Mouse (Mus musculus): ENCODE results near the gene Uvrag. TPM values are rescaled to one million over a fixed set of nuclear protein-coding genes. Genes with fewer than 3 reads are reported as not detected.

The Uvrag gene
- polyA plus RNA-seq, 1 experiment from 2014 or later = 12.2 TPM

DNA sequence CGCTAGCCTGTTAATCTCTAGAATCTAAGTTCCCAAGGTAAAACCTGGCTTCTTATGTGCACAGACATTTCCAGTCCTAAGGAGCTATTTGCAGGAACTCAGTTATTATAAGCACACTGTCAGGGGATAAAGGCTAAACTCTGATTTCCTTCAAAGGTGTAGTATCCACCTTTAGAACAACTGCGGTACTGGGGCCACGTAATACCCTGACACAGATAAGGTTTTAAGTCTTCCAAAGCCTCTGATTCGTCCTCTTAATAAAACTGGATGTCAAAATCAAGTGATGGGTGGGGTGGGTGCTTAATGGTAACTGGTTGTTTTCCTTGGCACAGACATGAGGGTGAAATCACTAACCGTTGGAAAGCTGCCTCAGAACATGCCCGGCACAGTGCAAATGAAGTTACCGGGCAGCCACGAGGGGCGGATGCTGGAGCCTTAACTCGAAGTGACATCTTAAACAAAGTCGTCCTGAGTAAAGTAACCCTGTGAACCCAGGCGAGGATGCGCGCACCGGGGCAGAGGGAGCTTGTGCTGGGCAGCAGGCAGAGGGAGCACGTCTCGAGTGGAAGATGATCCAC is 83.8 kb downstream of the Uvrag start:
- Histone ChIP-seq H3K4me1 (ENCODE audit: control insufficient read depth, insufficient read depth, low read length) (no peaks in the 10 kb centered on the region), H3K9ac (ENCODE audit: low read length) (no peak overlapping the region), H3K4me3 (ENCODE audit: low read depth, low read length) (no peak overlapping the region), H3K27me3 (replicated peaks; ENCODE audit: control insufficient read depth, insufficient read depth, low read length) (no peaks in the 10 kb centered on the region), H3K36me3 (ENCODE audit: control insufficient read depth, insufficient read depth, low read length) (no peaks in the 10 kb centered on the region), H3K9me3 (replicated peaks; ENCODE audit: control insufficient read depth, low read length) (no peaks in the 10 kb centered on the region), H3K27ac (ENCODE audit: low read depth, low read length) (no peak overlapping the region), H3K4me2 (ENCODE audit: low read length) (no peak overlapping the region)
- WGBS = 95% methylated on average over 17 of the region's 17 CpGs
- ATAC-seq (no peak), DNase-seq (ENCODE audit: low spot score) (no peak)

DNA sequence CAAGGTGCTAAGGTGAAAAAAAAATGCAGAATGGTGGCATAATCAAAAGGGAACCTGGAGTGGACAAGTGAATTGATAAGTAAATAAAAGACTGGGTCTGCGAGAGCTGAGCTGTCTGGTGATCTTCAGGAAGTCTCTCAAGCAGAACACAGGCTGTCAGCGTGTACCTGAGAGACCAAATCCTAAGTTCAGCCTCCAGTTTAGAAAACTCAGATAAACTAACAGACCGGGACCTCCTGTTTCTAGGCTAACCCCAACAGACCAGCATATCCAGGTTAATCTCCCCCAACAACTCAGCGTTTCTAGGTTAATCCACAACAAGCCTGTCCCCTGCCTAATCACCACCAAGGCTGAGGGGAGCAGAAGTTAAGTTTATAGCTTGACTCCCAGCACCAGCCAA is 87.3 kb downstream of the Uvrag start:
- H3K9me3 ChIP-seq (replicated peaks; ENCODE audit: control insufficient read depth, low read length) = no peaks in the 10 kb centered on the region
- ATAC-seq = no peak
- no peak overlapping the region for H3K27ac ChIP-seq (ENCODE audit: low read depth, low read length)
- no peak overlapping the region for H3K4me3 ChIP-seq (ENCODE audit: low read depth, low read length)
- no peaks in the 10 kb centered on the region for H3K27me3 ChIP-seq (replicated peaks; ENCODE audit: control insufficient read depth, insufficient read depth, low read length)
- H3K36me3 ChIP-seq (ENCODE audit: control insufficient read depth, insufficient read depth, low read length) = no peaks in the 10 kb centered on the region
- 87% methylated on average over 4 of the region's 4 CpGs for WGBS
- H3K4me2 ChIP-seq (ENCODE audit: low read length) = no peak overlapping the region
- no peak for DNase-seq (ENCODE audit: low spot score)
- peaks cover 6% of the 10 kb centered on the region for H3K4me1 ChIP-seq (ENCODE audit: control insufficient read depth, insufficient read depth, low read length)
- no peak overlapping the region for H3K9ac ChIP-seq (ENCODE audit: low read length)

DNA sequence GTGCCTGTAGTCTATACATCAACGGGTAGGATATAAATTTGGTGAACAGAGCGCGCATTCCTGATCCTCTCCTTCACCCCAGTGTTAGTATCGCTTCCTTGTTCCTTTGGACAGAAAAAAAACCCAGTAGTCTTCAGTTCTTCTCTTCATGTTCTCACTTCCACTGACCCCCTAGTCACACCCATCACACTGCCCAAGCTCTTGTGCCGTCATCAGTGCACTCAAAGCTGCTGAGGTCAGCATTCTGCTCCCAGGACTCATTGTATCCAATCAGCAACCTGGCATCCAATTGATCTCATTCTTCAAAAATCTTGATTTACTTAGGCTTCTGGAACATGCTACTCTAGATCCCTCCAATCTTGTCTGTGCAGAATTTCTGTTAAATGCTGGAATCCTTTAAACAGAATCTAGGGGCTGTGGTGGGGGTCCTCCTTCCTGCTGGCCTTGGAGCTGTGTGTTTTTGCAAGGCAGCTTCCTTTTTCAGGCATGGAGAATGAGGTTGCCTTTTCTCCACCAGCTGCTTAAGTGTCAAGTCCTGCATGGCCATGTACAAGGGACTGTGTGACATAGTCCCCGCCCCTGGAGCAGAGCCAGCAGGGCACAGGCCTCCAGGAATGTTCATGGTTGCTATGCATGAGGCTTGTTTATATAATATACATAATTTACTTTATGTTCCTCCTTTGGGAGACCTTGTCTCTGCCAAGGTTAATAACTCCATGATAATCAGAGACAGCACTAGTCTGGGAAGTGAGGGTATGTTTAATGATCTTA is 88.3 kb downstream of the Uvrag start:
- no peak overlapping the region for H3K4me3 ChIP-seq (ENCODE audit: low read depth, low read length)
- 93% methylated on average over 6 of the region's 6 CpGs for WGBS
- H3K27ac ChIP-seq (ENCODE audit: low read depth, low read length) = no peak overlapping the region
- no peaks in the 10 kb centered on the region for H3K27me3 ChIP-seq (replicated peaks; ENCODE audit: control insufficient read depth, insufficient read depth, low read length)
- DNase-seq (ENCODE audit: low spot score) (no peak), ATAC-seq (no peak)
- no peaks in the 10 kb centered on the region for H3K9me3 ChIP-seq (replicated peaks; ENCODE audit: control insufficient read depth, low read length)
- H3K9ac ChIP-seq (ENCODE audit: low read length) = no peak overlapping the region
- H3K36me3 ChIP-seq (ENCODE audit: control insufficient read depth, insufficient read depth, low read length) = no peaks in the 10 kb centered on the region
- no peak overlapping the region for H3K4me2 ChIP-seq (ENCODE audit: low read length)
- peaks cover 6% of the 10 kb centered on the region for H3K4me1 ChIP-seq (ENCODE audit: control insufficient read depth, insufficient read depth, low read length)

DNA sequence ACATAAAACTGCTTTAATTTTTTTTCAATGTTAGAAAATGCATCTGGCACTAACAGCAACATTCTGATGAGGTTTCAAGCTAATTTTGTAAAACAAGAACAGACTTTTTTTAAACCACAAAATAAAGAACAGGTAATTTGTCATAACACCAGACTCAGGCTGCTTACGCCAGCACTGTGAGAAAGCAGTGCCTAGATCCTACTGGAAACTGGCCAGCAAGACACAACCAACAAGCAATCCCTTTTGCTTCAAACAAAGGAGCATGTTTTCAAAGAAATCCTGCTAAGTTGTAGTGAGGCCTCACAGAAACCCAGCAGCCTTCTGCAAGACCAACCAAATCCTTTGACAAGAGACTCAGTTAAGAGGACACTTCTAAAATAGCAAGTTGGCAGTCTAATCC is 90.1 kb downstream of the Uvrag start:
- DNase-seq (ENCODE audit: low spot score) = peak; percentile 75
- Histone ChIP-seq H3K27ac (ENCODE audit: low read depth, low read length) (peak overlapping the region; percentile 40; the same call in 1 of the 2 replicates), H3K4me1 (ENCODE audit: control insufficient read depth, insufficient read depth, low read length) (peaks cover 11% of the 10 kb centered on the region), H3K4me3 (ENCODE audit: low read depth, low read length) (no peak overlapping the region), H3K9ac (ENCODE audit: low read length) (no peak overlapping the region), H3K27me3 (replicated peaks; ENCODE audit: control insufficient read depth, insufficient read depth, low read length) (no peaks in the 10 kb centered on the region), H3K4me2 (ENCODE audit: low read length) (no peak overlapping the region), H3K36me3 (ENCODE audit: control insufficient read depth, insufficient read depth, low read length) (no peaks in the 10 kb centered on the region), H3K9me3 (replicated peaks; ENCODE audit: control insufficient read depth, low read length) (no peaks in the 10 kb centered on the region)
- 12% methylated on average over 1 of the region's 1 CpGs for WGBS
- ATAC-seq = no peak

DNA sequence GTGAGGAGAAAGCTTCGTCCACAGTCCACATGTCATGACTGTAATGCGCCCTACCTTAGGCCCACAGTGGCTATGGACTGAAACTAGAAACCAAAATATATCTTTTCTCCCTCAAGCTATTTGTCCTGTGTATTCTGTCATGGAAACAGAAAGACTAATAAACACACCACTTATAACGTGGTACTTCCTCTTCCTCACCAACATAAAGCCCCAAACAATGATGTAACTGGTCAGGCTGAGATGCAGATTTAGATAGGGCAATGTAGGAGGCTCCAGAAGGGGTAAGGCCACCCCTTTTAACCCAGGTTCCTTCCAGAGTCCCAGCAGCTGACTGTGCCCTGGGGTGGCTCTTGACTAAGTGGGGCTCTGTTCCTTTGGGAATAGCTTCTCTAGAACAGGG is 91.0 kb downstream of the Uvrag start:
- H3K27ac ChIP-seq (ENCODE audit: low read depth, low read length) = no peak overlapping the region
- H3K27me3 ChIP-seq (replicated peaks; ENCODE audit: control insufficient read depth, insufficient read depth, low read length) = no peaks in the 10 kb centered on the region
- no peaks in the 10 kb centered on the region for H3K9me3 ChIP-seq (replicated peaks; ENCODE audit: control insufficient read depth, low read length)
- H3K4me1 ChIP-seq (ENCODE audit: control insufficient read depth, insufficient read depth, low read length) = peaks cover 11% of the 10 kb centered on the region
- DNase-seq (ENCODE audit: low spot score) = no peak
- H3K9ac ChIP-seq (ENCODE audit: low read length) = no peak overlapping the region
- ATAC-seq = no peak
- H3K4me2 ChIP-seq (ENCODE audit: low read length) = no peak overlapping the region
- no peak overlapping the region for H3K4me3 ChIP-seq (ENCODE audit: low read depth, low read length)
- H3K36me3 ChIP-seq (ENCODE audit: control insufficient read depth, insufficient read depth, low read length) = no peaks in the 10 kb centered on the region
- WGBS = 89% methylated on average over 3 of the region's 3 CpGs

DNA sequence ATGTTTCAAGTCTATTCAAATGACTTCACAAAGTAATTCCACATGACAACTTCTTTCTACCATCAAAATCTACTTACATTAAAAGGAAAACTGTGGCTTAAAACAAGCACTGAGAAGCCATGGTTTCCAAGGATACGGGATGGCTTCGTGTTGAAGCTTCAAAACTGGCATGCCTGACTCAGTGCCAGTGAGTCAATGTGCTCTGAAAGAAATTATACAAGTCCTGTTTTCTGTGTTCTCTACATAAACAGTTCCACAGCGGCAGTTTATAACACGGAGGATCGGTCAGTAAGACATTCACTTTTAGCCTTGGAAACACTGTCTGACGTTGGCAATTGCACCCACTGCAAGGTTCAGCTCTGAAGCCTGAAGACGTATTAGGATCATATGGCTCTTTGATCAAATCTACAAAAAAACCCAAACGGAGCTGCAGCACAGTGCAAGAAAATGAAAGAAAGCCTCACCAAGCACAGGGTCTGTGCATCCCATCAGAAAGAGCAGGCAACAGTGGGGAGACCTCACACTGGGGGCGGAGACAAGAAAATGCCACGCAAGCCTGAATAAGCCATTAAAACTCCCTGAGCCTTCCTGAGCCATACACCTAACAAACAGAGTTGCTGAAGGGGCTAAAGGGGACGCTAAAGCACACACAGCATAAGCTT is 94.3 kb downstream of the Uvrag start:
- DNase-seq (ENCODE audit: low spot score) = peak; percentile 73

DNA sequence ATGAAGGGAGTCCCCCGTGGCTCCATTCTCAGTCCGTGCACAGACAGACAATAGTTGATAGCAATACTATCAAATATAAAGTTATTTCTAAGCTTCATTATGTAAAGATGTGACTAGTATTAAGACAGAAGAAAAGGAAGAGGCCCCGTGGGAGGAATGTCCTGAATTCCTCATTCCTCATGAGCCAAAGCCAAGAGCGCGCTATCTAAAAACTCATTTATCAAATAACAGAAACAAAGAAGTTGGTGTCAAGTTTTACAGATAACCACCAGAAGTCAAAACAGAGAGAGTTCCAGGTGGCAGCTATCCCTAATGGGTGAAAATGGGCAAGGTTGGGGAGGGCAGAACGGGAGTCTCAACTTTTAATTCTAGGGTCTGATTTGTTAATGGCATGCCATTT is 95.4 kb downstream of the Uvrag start:
- 89% methylated on average over 6 of the region's 6 CpGs for WGBS

More for the DNA sequence above, 94.3 kb downstream of the Uvrag start:
- WGBS = 59% methylated on average over 11 of the region's 11 CpGs
- Histone ChIP-seq H3K4me3 (ENCODE audit: low read depth, low read length) (no peak overlapping the region), H3K36me3 (ENCODE audit: control insufficient read depth, insufficient read depth, low read length) (no peaks in the 10 kb centered on the region), H3K4me1 (ENCODE audit: control insufficient read depth, insufficient read depth, low read length) (peaks cover 11% of the 10 kb centered on the region), H3K9me3 (replicated peaks; ENCODE audit: control insufficient read depth, low read length) (no peaks in the 10 kb centered on the region), H3K4me2 (ENCODE audit: low read length) (no peak overlapping the region), H3K27ac (ENCODE audit: low read depth, low read length) (no peak overlapping the region; the same call in 1 of the 2 replicates), H3K9ac (ENCODE audit: low read length) (no peak overlapping the region), H3K27me3 (replicated peaks; ENCODE audit: control insufficient read depth, insufficient read depth, low read length) (no peaks in the 10 kb centered on the region)
- no peak for ATAC-seq

DNA sequence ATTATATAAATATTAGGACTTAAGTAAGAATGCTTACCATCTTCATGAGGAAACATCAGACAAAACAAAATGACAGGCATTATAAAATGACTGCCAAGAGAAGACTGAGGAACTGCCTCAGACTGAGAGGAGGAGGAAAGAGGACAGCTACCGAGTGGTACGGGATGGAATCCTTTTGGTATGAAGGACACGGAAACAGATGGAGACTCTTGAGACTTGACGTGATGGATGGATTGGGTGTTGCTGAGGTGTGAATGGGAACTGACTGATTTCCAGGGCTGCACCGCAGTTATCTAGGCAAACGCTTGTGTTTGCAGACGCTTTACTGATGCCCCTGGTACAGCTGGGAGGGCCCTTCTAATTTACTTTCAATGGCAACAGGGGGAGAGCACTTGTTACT is 97.0 kb downstream of the Uvrag start:
- H3K27me3 ChIP-seq (replicated peaks; ENCODE audit: control insufficient read depth, insufficient read depth, low read length) = no peaks in the 10 kb centered on the region
- 78% methylated on average over 7 of the region's 7 CpGs for WGBS
- H3K36me3 ChIP-seq (ENCODE audit: control insufficient read depth, insufficient read depth, low read length) = no peaks in the 10 kb centered on the region
- no peak for ATAC-seq
- H3K9me3 ChIP-seq (replicated peaks; ENCODE audit: control insufficient read depth, low read length) = no peaks in the 10 kb centered on the region
- H3K27ac ChIP-seq (ENCODE audit: low read depth, low read length) = no peak overlapping the region
- H3K4me3 ChIP-seq (ENCODE audit: low read depth, low read length) = no peak overlapping the region
- H3K4me1 ChIP-seq (ENCODE audit: control insufficient read depth, insufficient read depth, low read length) = peaks cover 5% of the 10 kb centered on the region
- no peak overlapping the region for H3K4me2 ChIP-seq (ENCODE audit: low read length)
- H3K9ac ChIP-seq (ENCODE audit: low read length) = no peak overlapping the region
- peak; percentile 27 for DNase-seq (ENCODE audit: low spot score)

More for the DNA sequence above, 95.4 kb downstream of the Uvrag start:
- no peak overlapping the region for H3K4me3 ChIP-seq (ENCODE audit: low read depth, low read length)
- ATAC-seq (no peak), DNase-seq (ENCODE audit: low spot score) (no peak)
- no peaks in the 10 kb centered on the region for H3K9me3 ChIP-seq (replicated peaks; ENCODE audit: control insufficient read depth, low read length)
- peaks cover 5% of the 10 kb centered on the region for H3K4me1 ChIP-seq (ENCODE audit: control insufficient read depth, insufficient read depth, low read length)
- no peak overlapping the region for H3K9ac ChIP-seq (ENCODE audit: low read length)
- no peak overlapping the region for H3K27ac ChIP-seq (ENCODE audit: low read depth, low read length)
- no peaks in the 10 kb centered on the region for H3K36me3 ChIP-seq (ENCODE audit: control insufficient read depth, insufficient read depth, low read length)
- H3K4me2 ChIP-seq (ENCODE audit: low read length) = no peak overlapping the region
- no peaks in the 10 kb centered on the region for H3K27me3 ChIP-seq (replicated peaks; ENCODE audit: control insufficient read depth, insufficient read depth, low read length)

DNA sequence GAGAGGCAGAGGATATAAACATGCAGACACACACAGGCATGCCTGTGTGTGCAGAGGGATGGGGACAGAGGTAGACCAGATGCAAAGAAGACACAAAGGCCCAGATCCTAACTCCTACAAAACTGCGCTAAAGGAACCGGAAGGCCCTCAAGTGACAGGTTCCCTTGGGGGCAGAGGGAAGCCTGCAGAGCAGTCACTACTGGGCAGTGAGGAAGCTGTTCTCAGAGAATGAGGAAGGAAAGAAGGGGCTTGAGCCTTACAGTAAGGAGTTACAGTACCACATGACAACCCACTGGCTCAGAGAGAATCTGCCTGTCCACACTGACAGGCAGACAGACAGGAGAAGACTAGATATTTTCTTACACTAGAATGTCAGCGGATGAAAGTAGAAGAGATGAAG is 97.6 kb downstream of the Uvrag start:
- Histone ChIP-seq H3K27ac (ENCODE audit: low read depth, low read length) (no peak overlapping the region), H3K36me3 (ENCODE audit: control insufficient read depth, insufficient read depth, low read length) (no peaks in the 10 kb centered on the region), H3K27me3 (replicated peaks; ENCODE audit: control insufficient read depth, insufficient read depth, low read length) (no peaks in the 10 kb centered on the region), H3K9ac (ENCODE audit: low read length) (no peak overlapping the region), H3K9me3 (replicated peaks; ENCODE audit: control insufficient read depth, low read length) (no peaks in the 10 kb centered on the region), H3K4me1 (ENCODE audit: control insufficient read depth, insufficient read depth, low read length) (peaks cover 5% of the 10 kb centered on the region), H3K4me2 (ENCODE audit: low read length) (no peak overlapping the region), H3K4me3 (ENCODE audit: low read depth, low read length) (no peak overlapping the region)
- no peak for ATAC-seq
- WGBS = 93% methylated on average over 3 of the region's 3 CpGs
- no peak for DNase-seq (ENCODE audit: low spot score)

Data from forebrain, embryonic 14.5 days (tissue).